Mouse (Mus musculus) heart, adult 11 months (tissue): ENCODE measurements at regions not wholly inside any gene's neighbourhood (a gene's known extent, or its start where the extent isn't known, plus 50 kb on each side); places are given as distances from the start of the nearest gene placed in this dataset.

ENCODE experiments used
- DNase-seq: peaks from one replicate; pipeline ENCODE4 v3.0.0; 2022

GRCm38 (mm10) chr1:193552348-193552747 is 182.2 kb upstream of the Camk1g start:
- peak; percentile 5 for DNase-seq

DNA sequence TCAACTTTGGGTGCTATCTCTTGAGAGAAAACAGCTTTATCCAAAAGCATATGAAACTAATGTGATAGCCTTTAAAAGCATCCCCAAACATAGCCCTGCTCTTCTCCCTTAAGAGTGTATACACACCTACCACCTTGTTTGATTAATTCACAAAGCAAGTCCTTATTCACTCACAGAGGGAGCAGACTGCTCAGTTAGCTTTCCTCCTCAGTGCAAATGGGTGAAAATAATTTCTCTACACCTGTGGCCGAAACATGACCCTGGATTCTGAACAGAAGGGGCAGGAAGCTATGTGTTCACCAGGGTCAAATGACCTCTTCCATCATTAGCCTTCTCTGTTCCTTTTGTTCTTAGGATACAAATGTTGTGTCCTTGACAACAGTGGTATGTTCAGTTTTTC is 181.2 kb upstream of the Camk1g start:
- DNase-seq = peak; percentile 69

DNA sequence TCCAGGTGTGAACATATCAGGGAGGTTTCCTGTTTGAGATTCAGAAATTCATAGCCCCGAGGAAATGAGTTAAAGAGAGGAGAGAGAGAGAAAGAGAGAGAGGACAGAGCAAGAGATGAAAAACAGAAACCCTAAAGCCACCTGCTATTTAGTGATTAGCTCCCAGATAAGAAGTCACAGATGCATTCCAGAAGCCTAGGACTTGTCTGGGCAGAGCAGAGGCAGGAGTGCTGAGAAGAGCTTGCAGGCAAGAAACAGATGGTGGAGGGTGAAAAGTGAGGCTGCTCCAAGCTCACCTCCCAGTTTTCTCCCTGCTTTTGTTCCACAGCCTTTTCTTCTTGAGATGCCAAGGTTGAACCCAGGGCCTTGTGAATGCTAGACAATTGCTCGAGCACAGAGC is 180.7 kb upstream of the Camk1g start:
- DNase-seq = peak; percentile 27

GRCm38 (mm10) chr1:193547356-193547755 is 177.3 kb upstream of the Camk1g start:
- DNase-seq = no peak

DNA sequence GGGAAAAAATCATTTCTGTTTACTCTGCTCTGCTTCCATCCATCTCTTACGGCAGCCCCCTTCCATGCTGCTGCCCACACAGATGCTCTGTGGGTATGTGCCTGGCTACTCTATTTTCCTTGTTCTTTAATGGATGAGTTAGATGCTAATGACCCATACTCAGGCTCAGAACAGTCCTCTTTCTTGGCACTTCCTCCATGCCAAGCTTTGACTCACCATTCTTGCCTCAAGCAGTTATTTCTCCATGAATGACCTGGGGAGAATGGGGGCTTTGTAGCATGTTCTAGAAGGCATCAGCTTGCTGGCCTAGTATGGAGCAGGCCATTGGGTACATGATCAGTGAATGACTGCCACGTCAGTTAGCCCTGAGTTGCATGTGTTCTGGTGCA is 175.9 kb upstream of the Camk1g start:
- peak; percentile 84 for DNase-seq

DNA sequence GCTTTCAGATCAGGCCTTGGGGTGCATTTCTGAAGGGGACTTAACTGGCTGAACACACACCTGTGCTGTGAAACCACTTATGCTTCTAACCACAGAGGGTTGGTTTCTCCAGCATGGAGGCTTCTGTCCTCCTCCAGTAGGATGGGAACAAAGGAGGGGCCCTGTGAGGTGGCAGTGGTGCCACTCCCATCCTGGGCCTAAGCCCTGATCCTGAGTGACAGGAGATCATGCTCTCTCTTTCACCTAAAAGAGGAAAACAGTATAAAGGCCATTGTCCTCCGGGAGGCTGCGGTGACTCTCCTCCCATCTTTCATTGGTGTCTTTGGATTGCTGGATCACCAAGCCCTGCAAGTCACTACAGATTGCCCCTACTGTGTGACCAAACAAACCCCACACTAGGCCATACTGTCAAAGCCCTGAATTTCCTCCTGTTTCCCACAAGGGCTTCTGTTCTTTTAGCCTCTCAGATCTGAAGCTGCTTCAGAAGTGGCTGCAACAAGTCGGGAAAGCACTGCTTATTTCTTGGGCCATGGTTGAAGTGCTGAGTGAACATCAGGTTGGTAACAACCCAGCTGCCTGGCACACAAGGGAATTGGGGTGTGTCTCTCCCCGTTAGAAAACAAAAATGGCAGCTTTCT is 175.4 kb upstream of the Camk1g start:
- peak; percentile 67 for DNase-seq

GRCm38 (mm10) chr1:193544804-193545203 is 174.7 kb upstream of the Camk1g start:
- peak; percentile 39 for DNase-seq

GRCm38 (mm10) chr1:193543834-193544233 is 173.7 kb upstream of the Camk1g start:
- DNase-seq = peak; percentile 28

- DNase-seq = peak; percentile 58
Observed at GRCm38 (mm10) chr1:193543284-193543683, 173.2 kb upstream of the Camk1g start.

- peak; percentile 69 for DNase-seq
Observed at GRCm38 (mm10) chr1:193541934-193542580, 172.0 kb upstream of the Camk1g start.

DNA sequence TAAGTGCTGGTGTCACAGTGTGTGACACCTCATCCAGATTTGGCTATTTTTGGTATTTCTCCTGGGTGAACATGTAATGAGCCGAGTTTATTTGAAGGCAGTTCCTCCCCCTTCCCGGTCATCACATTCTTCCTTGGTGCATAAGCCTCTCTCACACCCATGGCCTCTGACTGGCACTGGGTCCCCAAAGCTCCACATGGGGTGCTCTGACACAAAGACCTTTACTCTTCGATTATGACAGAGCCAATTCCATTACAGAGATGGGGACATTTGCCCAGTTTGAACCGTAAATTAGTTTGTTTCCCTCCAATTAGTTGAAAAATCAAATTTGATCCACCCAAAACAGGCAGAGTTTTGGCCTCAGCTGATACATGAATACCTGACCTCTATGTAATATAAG is 171.2 kb upstream of the Camk1g start:
- DNase-seq = peak; percentile 27

DNA sequence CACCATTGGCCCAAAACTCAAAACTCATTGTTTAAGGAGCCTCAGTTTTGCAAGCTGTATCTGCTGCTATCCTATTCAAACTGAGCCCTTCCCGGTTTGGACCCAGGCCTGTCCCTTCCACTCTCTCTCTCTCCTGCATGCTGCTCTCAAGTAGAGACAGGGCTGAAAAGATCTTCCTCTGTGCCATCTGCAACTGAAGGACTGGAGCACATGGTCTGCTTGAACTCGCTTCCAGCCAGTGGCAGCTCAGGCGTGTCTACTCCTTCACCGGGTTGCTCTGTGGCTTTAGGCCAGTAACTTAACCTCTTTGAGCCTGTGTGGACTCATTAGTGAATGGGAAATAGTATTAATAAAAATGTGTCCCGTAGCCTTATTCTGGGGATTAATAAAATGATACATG is 170.4 kb upstream of the Camk1g start:
- peak; percentile 51 for DNase-seq

GRCm38 (mm10) chr1:193539261-193539660 is 169.2 kb upstream of the Camk1g start:
- DNase-seq = no peak

GRCm38 (mm10) chr1:193538425-193538824 is 168.3 kb upstream of the Camk1g start:
- peak; percentile 31 for DNase-seq

GRCm38 (mm10) chr1:193537616-193538015 is 167.5 kb upstream of the Camk1g start:
- DNase-seq = peak; percentile 64

DNA sequence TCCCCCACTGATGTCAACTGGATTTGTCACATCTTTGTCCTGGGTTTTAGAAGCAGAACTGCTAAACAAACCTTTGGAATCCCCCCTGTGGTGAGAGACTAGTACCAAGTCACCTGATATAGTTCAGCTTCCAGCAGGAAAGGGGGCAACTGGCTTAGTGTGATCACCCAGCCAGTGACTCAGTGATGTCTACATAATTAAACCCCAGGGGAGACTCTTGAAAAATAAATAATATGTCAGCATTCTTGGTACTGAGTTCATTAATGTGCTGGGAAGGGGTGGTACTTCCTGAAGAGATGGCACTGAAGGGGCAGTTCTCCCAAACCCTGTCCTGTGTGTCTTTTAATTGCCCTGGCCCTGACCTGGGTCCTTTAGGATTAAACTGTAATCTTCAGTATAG is 166.5 kb upstream of the Camk1g start:
- peak; percentile 14 for DNase-seq

DNA sequence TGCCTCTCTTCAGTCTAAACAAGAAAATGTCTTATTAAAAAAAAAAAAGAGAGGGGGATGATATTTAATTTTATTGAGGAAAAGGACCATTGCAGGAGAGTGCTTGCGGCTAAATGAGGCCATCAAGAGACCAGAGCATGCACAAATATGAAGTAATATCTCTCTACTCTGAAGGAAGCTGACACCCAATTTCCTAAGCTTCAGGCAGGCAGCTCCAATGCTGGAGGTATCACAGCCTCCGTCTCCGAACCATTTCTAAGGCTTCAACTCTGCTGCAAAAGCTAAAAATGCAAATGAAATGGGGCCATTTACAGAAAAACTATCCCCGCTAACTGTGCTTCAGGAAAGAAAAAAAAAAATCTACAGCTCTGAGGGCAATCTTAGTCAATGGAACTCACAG is 164.4 kb upstream of the Camk1g start:
- DNase-seq = no peak

DNA sequence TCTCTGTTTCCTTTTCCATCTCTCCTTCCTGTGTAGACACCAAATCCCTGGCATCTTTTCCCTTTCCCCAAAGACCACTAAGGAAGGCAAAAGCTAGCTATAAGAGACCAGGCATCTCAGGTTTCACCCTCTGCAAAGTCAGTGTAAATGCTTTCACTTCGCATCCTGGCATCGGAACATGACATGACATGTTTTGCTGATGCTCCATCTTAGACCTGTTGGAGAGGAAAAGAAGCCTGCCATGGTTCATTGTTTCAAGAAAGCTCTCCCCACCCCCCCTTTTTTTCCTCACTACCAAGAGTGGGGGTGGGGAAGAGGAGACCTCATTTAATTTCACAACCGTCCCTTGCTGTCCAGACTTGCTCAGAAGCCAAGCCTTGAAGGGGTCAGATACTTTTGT is 156.4 kb upstream of the Camk1g start:
- DNase-seq = no peak

DNA sequence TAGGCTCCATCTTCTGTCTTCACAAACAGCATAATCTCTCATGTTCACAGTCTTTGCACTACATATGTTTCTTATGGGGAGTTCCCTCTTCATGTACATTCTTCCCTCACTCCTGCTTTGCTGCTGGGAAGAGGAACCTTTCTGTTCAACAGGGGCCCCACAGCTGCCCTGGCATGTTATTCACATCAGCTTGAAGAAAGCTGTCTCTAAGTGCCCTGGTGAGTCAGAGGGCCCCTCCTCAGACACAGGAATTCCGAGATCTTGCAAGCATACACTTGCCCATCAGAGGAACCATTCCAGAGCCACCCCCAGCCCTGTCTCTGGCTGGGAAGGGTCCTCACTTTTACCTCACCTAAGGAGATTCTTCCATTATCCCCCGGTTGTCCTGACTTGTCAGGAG is 151.9 kb upstream of the Camk1g start:
- DNase-seq = peak; percentile 69

GRCm38 (mm10) chr1:193518840-193519239 is 148.7 kb upstream of the Camk1g start:
- DNase-seq = no peak

DNA sequence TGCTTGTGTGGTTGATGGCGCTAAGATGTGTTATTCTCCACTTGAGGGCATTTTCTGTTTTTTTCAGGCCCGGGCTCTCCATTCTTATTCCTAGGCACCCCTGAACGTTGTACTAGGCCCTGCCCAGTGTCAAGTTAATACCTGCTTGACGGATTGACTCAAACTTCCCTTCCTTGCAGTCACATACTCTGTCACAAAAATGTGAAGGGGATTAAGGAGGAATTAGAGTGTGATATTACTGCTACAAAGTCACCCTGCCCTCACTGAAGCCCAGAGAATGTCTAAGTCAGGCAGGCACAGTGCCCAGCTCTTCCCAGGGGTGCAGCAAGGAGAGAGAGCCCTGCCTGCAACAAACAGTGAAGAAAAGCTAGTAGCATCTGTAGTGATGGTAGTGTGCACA is 147.9 kb upstream of the Camk1g start:
- peak; percentile 36 for DNase-seq

DNA sequence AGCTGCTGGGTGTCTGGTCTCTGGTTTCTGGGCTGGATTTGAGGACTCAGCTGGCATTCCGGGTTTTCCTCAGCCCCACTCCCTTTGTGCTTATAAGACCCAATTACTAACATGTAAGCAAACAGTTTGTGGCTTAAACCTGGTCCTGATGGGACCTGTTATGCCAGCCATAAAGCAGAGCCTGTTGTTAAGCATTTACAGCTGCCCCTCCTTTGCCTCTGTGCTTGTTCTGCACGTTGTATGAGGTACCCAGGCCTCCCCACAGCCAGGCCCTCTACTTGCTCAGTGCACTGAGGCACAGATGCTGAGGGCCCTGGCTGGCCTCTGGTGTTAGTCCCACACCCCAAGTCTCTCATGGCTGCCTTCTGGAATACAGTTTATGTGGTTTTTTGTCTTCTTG is 147.2 kb upstream of the Camk1g start:
- DNase-seq = peak; percentile 67

GRCm38 (mm10) chr1:193516395-193516794 is 146.3 kb upstream of the Camk1g start:
- peak; percentile 56 for DNase-seq

DNA sequence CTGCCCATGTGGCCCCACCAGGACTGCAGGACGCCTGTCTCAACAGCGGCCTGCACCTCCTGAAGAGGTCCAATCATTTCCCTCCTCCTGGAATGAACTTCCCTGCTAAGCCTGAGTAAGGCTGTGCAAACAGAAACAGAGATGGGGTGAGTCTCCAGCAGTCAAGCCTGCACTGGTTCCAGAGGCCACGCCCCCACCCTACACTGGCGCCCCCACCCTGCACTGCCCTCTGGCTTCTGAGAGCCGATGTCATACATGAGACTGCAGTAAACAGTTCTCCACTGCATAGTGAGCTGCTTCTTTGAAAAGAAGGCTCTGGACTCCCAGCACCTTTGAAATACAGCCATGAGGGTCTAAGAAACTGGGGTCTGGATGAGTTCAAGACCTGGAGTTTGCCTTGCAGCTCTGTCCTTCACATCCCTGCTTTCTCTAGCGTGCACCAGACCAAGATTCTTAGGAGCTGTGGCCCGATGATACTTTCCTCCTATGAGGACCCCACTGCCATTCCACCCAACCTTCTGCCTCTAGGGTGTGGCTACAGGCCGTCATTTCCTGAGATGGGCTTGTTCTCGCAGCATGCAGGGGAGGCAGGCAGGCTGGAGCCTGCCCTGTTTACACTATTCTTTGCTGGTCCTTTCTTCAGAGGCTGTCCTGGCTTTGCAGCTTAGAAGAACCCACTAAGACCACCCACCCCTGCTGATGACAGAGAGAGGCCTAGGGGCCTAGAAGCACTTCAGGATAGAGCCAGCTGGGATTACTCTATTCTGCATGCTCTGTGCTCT is 144.0 kb upstream of the Camk1g start:
- DNase-seq = peak; percentile 77
